Mouse (Mus musculus) hindbrain, embryonic 10.5 days (tissue): Measurements from ENCODE around the gene Arhgap15. TPM values are rescaled to one million over a fixed set of nuclear protein-coding genes. Genes with fewer than 3 reads are reported as not detected.

Experiments
- DNase-seq: peaks from one replicate; pipeline ENCODE4 v3.0.0-alpha.2; 2017; ENCODE audit warnings: low spot score
- H3K27ac ChIP-seq: fragments of 300-500 bp; sonication (generic); 2 replicates; pipeline ENCODE4 v1.5.1; 2016; ENCODE audit warnings: mild to moderate bottlenecking, moderate library complexity
- H3K27me3 ChIP-seq: fragments of 300-500 bp; sonication (generic); 2 replicates; pipeline ENCODE4 v1.6.1; 2016; ENCODE audit warnings: mild to moderate bottlenecking; ENCODE audit not compliant: poor library complexity, insufficient read depth, severe bottlenecking
- H3K36me3 ChIP-seq: fragments of 300-500 bp; sonication (generic); 2 replicates; pipeline ENCODE4 v1.6.1; 2016; ENCODE audit warnings: mild to moderate bottlenecking, moderate library complexity
- H3K4me1 ChIP-seq: fragments of 300-500 bp; sonication (generic); replicated peaks from 2 replicates; pipeline ENCODE4 v1.6.1; 2016; ENCODE audit warnings: mild to moderate bottlenecking
- H3K4me3 ChIP-seq: fragments of 300-500 bp; sonication (generic); 2 replicates; pipeline ENCODE4 v1.5.1; 2016; ENCODE audit warnings: mild to moderate bottlenecking, moderate library complexity
- H3K9me3 ChIP-seq: fragments of 300-500 bp; sonication (generic); 2 replicates; pipeline ENCODE4 v1.6.1; 2016; ENCODE audit warnings: mild to moderate bottlenecking, moderate library complexity
- WGBS: fragments of 180-500 bp; shearing (Covaris S2); methylation state at CpG from one replicate; pipeline ENCODE4 v1.1.7; 2016; 5-methylcytosine and 5-hydroxymethylcytosine counted together
- polyA plus RNA-seq: library from polyadenylated mRNA; unstranded; fragments of >200 nt; fragmentation: Nextera tagmentation; extraction: Ambion mirVana; gene quantifications from 2 replicates; pipeline ENCODE4 v1.2.1, GENCODE M21; 2016

The Arhgap15 gene
- polyA plus RNA-seq, 1 experiment from 2014 or later: 0.72 TPM

GRCm38 (mm10) chr2:44401704-44402422, 653.2 kb downstream of the Arhgap15 start:
- H3K27me3 ChIP-seq: no peaks in the 10 kb centered on the region
- peaks cover 14% of the 10 kb centered on the region for H3K9me3 ChIP-seq
- no peak overlapping the region for H3K27ac ChIP-seq
- no peak overlapping the region for H3K4me3 ChIP-seq
- WGBS: 58% methylated on average over 3 of the region's 3 CpGs
- H3K4me1 ChIP-seq: peaks cover 15% of the 10 kb centered on the region
- H3K36me3 ChIP-seq: no peaks in the 10 kb centered on the region; the same call in 1 of the 2 replicates
- DNase-seq: no peak

- H3K27me3 ChIP-seq: no peaks in the 10 kb centered on the region
- DNase-seq: no peak
- H3K27ac ChIP-seq: no peak overlapping the region
- H3K4me1 ChIP-seq: no peaks in the 10 kb centered on the region; the same call in 1 of the 2 replicates
- 83% methylated on average over 2 of the region's 2 CpGs for WGBS
- H3K36me3 ChIP-seq: no peaks in the 10 kb centered on the region
- H3K9me3 ChIP-seq: peaks cover 3% of the 10 kb centered on the region
- H3K4me3 ChIP-seq: no peak overlapping the region
These were observed 663.0 kb downstream of the Arhgap15 start for GRCm38 (mm10) chr2:44411660-44412059.

- Histone ChIP-seq H3K4me3 (no peak overlapping the region), H3K36me3 (no peaks in the 10 kb centered on the region), H3K27ac (no peak overlapping the region), H3K4me1 (no peaks in the 10 kb centered on the region), H3K9me3 (no peaks in the 10 kb centered on the region), H3K27me3 (no peaks in the 10 kb centered on the region)
- no peak for DNase-seq
- WGBS: 95% methylated on average over 4 of the region's 4 CpGs
These were observed 667.7 kb downstream of the Arhgap15 start for GRCm38 (mm10) chr2:44416331-44416730.

- H3K27me3 ChIP-seq: no peaks in the 10 kb centered on the region
- H3K4me3 ChIP-seq: no peak overlapping the region
- WGBS: 91% methylated on average over 4 of the region's 4 CpGs
- no peaks in the 10 kb centered on the region for H3K4me1 ChIP-seq
- H3K36me3 ChIP-seq: no peaks in the 10 kb centered on the region
- no peaks in the 10 kb centered on the region for H3K9me3 ChIP-seq
- H3K27ac ChIP-seq: no peak overlapping the region
- no peak for DNase-seq
These were observed 671.1 kb downstream of the Arhgap15 start for GRCm38 (mm10) chr2:44419547-44420225.

- H3K4me1 ChIP-seq: peaks cover 4% of the 10 kb centered on the region; the same call in 1 of the 2 replicates
- 70% methylated on average over 9 of the region's 9 CpGs for WGBS
- no peaks in the 10 kb centered on the region for H3K36me3 ChIP-seq
- no peaks in the 10 kb centered on the region for H3K9me3 ChIP-seq
- no peak overlapping the region for H3K27ac ChIP-seq
- H3K4me3 ChIP-seq: no peak overlapping the region
- no peak for DNase-seq
- no peaks in the 10 kb centered on the region for H3K27me3 ChIP-seq
These were observed 681.9 kb downstream of the Arhgap15 start for GRCm38 (mm10) chr2:44430521-44430920.

GRCm38 (mm10) chr2:44436652-44437051, 688.0 kb downstream of the Arhgap15 start:
- Histone ChIP-seq H3K4me1 (peaks cover 8% of the 10 kb centered on the region), H3K27me3 (no peaks in the 10 kb centered on the region), H3K9me3 (peaks cover 3% of the 10 kb centered on the region; the same call in 1 of the 2 replicates), H3K36me3 (no peaks in the 10 kb centered on the region), H3K27ac (no peak overlapping the region), H3K4me3 (no peak overlapping the region)
- WGBS: 85% methylated on average over 5 of the region's 5 CpGs
- no peak for DNase-seq

- Histone ChIP-seq H3K9me3 (peaks cover 12% of the 10 kb centered on the region), H3K27me3 (no peaks in the 10 kb centered on the region), H3K36me3 (peaks cover 6% of the 10 kb centered on the region; the same call in 1 of the 2 replicates), H3K27ac (no peak overlapping the region), H3K4me3 (no peak overlapping the region), H3K4me1 (peaks cover 8% of the 10 kb centered on the region)
- 63% methylated on average over 8 of the region's 8 CpGs for WGBS
- no peak for DNase-seq
These were observed 689.0 kb downstream of the Arhgap15 start for GRCm38 (mm10) chr2:44437496-44438057.

- peaks cover 6% of the 10 kb centered on the region; the same call in 1 of the 2 replicates for H3K36me3 ChIP-seq
- peaks cover 8% of the 10 kb centered on the region for H3K4me1 ChIP-seq
- H3K9me3 ChIP-seq: peaks cover 15% of the 10 kb centered on the region
- 92% methylated on average over 1 of the region's 1 CpGs for WGBS
- DNase-seq: no peak
- no peaks in the 10 kb centered on the region for H3K27me3 ChIP-seq
- H3K27ac ChIP-seq: no peak overlapping the region
- no peak overlapping the region for H3K4me3 ChIP-seq
These were observed 689.4 kb downstream of the Arhgap15 start for GRCm38 (mm10) chr2:44438070-44438469.

- no peak for DNase-seq
- H3K4me3 ChIP-seq: no peak overlapping the region
- peaks cover 11% of the 10 kb centered on the region for H3K4me1 ChIP-seq
- peaks cover 15% of the 10 kb centered on the region for H3K9me3 ChIP-seq
- WGBS: 73% methylated on average over 2 of the region's 2 CpGs
- H3K27me3 ChIP-seq: no peaks in the 10 kb centered on the region
- no peak overlapping the region for H3K27ac ChIP-seq
- peaks cover 6% of the 10 kb centered on the region; the same call in 1 of the 2 replicates for H3K36me3 ChIP-seq
These were observed 696.3 kb downstream of the Arhgap15 start for GRCm38 (mm10) chr2:44444938-44445337.

Other genes with a start within 250 kb of the Arhgap15 start
- 1.0 and 1.9 TPM in 2 replicates for gene Kynu, start 193.5 kb upstream of the Arhgap15 start, polyA plus RNA-seq